Mouse (Mus musculus) midbrain, embryonic 12.5 days (tissue): ENCODE measurements around the gene St7. TPM values are rescaled to one million over a fixed set of nuclear protein-coding genes. Genes with fewer than 3 reads are reported as not detected.

ENCODE experiments used
- ATAC-seq: fragments of 200-750 bp; cut with Nextera tagmentation; 2 replicates; pipeline ENCODE4 v1.8.0; 2017; ENCODE audit warnings: low read depth, moderate TSS enrichment, moderate library complexity; ENCODE audit not compliant: low FRiP score
- H3K27ac ChIP-seq: fragments of 300-500 bp; sonication (generic); replicated peaks from 2 replicates; pipeline ENCODE4 v1.5.1; 2016; ENCODE audit warnings: mild to moderate bottlenecking
- H3K27me3 ChIP-seq: fragments of 300-500 bp; sonication (generic); 2 replicates; pipeline ENCODE4 v1.6.1; 2016; ENCODE audit warnings: mild to moderate bottlenecking
- H3K36me3 ChIP-seq: fragments of 300-500 bp; sonication (generic); 2 replicates; pipeline ENCODE4 v1.6.1; 2016
- H3K4me1 ChIP-seq: fragments of 300-500 bp; sonication (generic); 2 replicates; pipeline ENCODE4 v1.6.1; 2016
- H3K4me2 ChIP-seq: fragments of 300-500 bp; sonication (generic); replicated peaks from 2 replicates; pipeline ENCODE4 v1.6.1; 2016; ENCODE audit warnings: mild to moderate bottlenecking, moderate library complexity
- H3K4me3 ChIP-seq: fragments of 300-500 bp; sonication (generic); 2 replicates; pipeline ENCODE4 v1.5.1; 2016; ENCODE audit warnings: mild to moderate bottlenecking
- H3K9ac ChIP-seq: fragments of 300-500 bp; sonication (generic); replicated peaks from 2 replicates; pipeline ENCODE4 v1.6.1; 2016; ENCODE audit warnings: mild to moderate bottlenecking, moderate library complexity
- H3K9me3 ChIP-seq: fragments of 300-500 bp; sonication (generic); 2 replicates; pipeline ENCODE4 v1.6.1; 2016; ENCODE audit warnings: mild to moderate bottlenecking
- WGBS: fragments of 180-500 bp; shearing (Covaris S2); methylation state at CpG from one replicate; pipeline ENCODE4 v1.1.7; 2016; 5-methylcytosine and 5-hydroxymethylcytosine counted together
- polyA plus RNA-seq: library from polyadenylated mRNA; unstranded; fragments of >200 nt; fragmentation: Nextera tagmentation; extraction: Ambion mirVana; gene quantifications from 2 replicates; pipeline ENCODE4 v1.2.1, GENCODE M21; 2016

The St7 gene
- polyA plus RNA-seq, 1 experiment from 2014 or later: 51.6 TPM

- Histone ChIP-seq H3K9ac (no peak overlapping the region), H3K4me3 (no peak overlapping the region)
Observed at GRCm38 (mm10) chr6:17876023-17876613, 183.4 kb downstream of the St7 start.

GRCm38 (mm10) chr6:17876670-17877179 lies 184.0 kb downstream of the St7 start:
- H3K27ac ChIP-seq: no peak overlapping the region
- no peak overlapping the region for H3K4me2 ChIP-seq
- H3K27me3 ChIP-seq: no peaks in the 10 kb centered on the region
- H3K36me3 ChIP-seq: peaks cover 12% of the 10 kb centered on the region; the same call in 1 of the 2 replicates
- no peak overlapping the region for H3K9ac ChIP-seq
- 81% methylated on average over 7 of the region's 7 CpGs for WGBS
- no peaks in the 10 kb centered on the region for H3K9me3 ChIP-seq
- no peak overlapping the region for H3K4me3 ChIP-seq
- peaks cover 6% of the 10 kb centered on the region for H3K4me1 ChIP-seq
- no peak for ATAC-seq

More at GRCm38 (mm10) chr6:17876023-17876613, 183.4 kb downstream of the St7 start:
- no peaks in the 10 kb centered on the region for H3K9me3 ChIP-seq
- no peak overlapping the region for H3K4me2 ChIP-seq
- peaks cover 15% of the 10 kb centered on the region; the same call in 1 of the 2 replicates for H3K36me3 ChIP-seq
- peak; percentile 60; the same call in 1 of the 2 replicates for ATAC-seq
- WGBS: 86% methylated on average over 3 of the region's 3 CpGs
- H3K27me3 ChIP-seq: no peaks in the 10 kb centered on the region
- 0 out of 2 replicates have a peak overlapping the region, but pooled peaks have one; percentile 20 for H3K27ac ChIP-seq
- H3K4me1 ChIP-seq: peaks cover 6% of the 10 kb centered on the region

GRCm38 (mm10) chr6:17882943-17883342 lies 190.2 kb downstream of the St7 start:
- Histone ChIP-seq H3K27ac (no peak overlapping the region), H3K36me3 (peaks cover 33% of the 10 kb centered on the region), H3K27me3 (no peaks in the 10 kb centered on the region), H3K9me3 (no peaks in the 10 kb centered on the region), H3K4me3 (no peak overlapping the region), H3K9ac (no peak overlapping the region), H3K4me1 (no peaks in the 10 kb centered on the region), H3K4me2 (no peak overlapping the region)
- no peak for ATAC-seq

GRCm38 (mm10) chr6:17887765-17888164 lies 195.0 kb downstream of the St7 start:
- Histone ChIP-seq H3K36me3 (peaks cover 28% of the 10 kb centered on the region), H3K4me3 (no peak overlapping the region), H3K4me2 (no peak overlapping the region), H3K9me3 (no peaks in the 10 kb centered on the region), H3K4me1 (no peaks in the 10 kb centered on the region), H3K27ac (no peak overlapping the region), H3K9ac (no peak overlapping the region), H3K27me3 (no peaks in the 10 kb centered on the region)
- ATAC-seq: no peak
- 85% methylated on average over 6 of the region's 6 CpGs for WGBS

- Histone ChIP-seq H3K9ac (no peak overlapping the region), H3K36me3 (0 out of 2 replicates have a peak, but pooled peaks cover 11% of the 10 kb centered on the region), H3K27me3 (no peaks in the 10 kb centered on the region), H3K9me3 (no peaks in the 10 kb centered on the region), H3K27ac (no peak overlapping the region), H3K4me3 (no peak overlapping the region), H3K4me2 (no peak overlapping the region), H3K4me1 (no peaks in the 10 kb centered on the region)
- WGBS: 95% methylated on average over 3 of the region's 3 CpGs
- ATAC-seq: no peak
Observed at GRCm38 (mm10) chr6:17895562-17895961, 202.8 kb downstream of the St7 start.

GRCm38 (mm10) chr6:17898539-17898938 lies 205.8 kb downstream of the St7 start:
- no peak overlapping the region for H3K4me3 ChIP-seq
- WGBS: 89% methylated on average over 1 of the region's 1 CpGs
- peaks cover 9% of the 10 kb centered on the region; the same call in 1 of the 2 replicates for H3K36me3 ChIP-seq
- H3K27me3 ChIP-seq: no peaks in the 10 kb centered on the region
- H3K9ac ChIP-seq: no peak overlapping the region
- no peaks in the 10 kb centered on the region for H3K4me1 ChIP-seq
- H3K9me3 ChIP-seq: no peaks in the 10 kb centered on the region
- H3K27ac ChIP-seq: no peak overlapping the region
- H3K4me2 ChIP-seq: no peak overlapping the region
- no peak for ATAC-seq

GRCm38 (mm10) chr6:17903355-17903754 lies 210.6 kb downstream of the St7 start:
- peaks cover 23% of the 10 kb centered on the region for H3K4me1 ChIP-seq
- ATAC-seq: no peak
- H3K27me3 ChIP-seq: no peaks in the 10 kb centered on the region
- no peak overlapping the region for H3K27ac ChIP-seq
- no peaks in the 10 kb centered on the region for H3K9me3 ChIP-seq
- no peak overlapping the region for H3K4me3 ChIP-seq
- no peak overlapping the region for H3K9ac ChIP-seq
- no peak overlapping the region for H3K4me2 ChIP-seq
- WGBS: 92% methylated on average over 3 of the region's 3 CpGs
- peaks cover 4% of the 10 kb centered on the region; the same call in 1 of the 2 replicates for H3K36me3 ChIP-seq

GRCm38 (mm10) chr6:17905776-17906175 lies 213.0 kb downstream of the St7 start:
- H3K4me2 ChIP-seq: no peak overlapping the region
- H3K27me3 ChIP-seq: no peaks in the 10 kb centered on the region
- WGBS: 18% methylated on average over 3 of the region's 3 CpGs
- H3K4me3 ChIP-seq: no peak overlapping the region
- peak; percentile 54 for ATAC-seq
- H3K27ac ChIP-seq: peak overlapping the region; percentile 35; the same call in 1 of the 2 replicates
- H3K9ac ChIP-seq: no peak overlapping the region
- H3K9me3 ChIP-seq: no peaks in the 10 kb centered on the region
- H3K36me3 ChIP-seq: peaks cover 11% of the 10 kb centered on the region; the same call in 1 of the 2 replicates
- peaks cover 23% of the 10 kb centered on the region for H3K4me1 ChIP-seq

- Histone ChIP-seq H3K27ac (peak overlapping the region; percentile 35; the same call in 1 of the 2 replicates), H3K4me1 (peaks cover 23% of the 10 kb centered on the region), H3K27me3 (no peaks in the 10 kb centered on the region), H3K9ac (no peak overlapping the region), H3K36me3 (peaks cover 15% of the 10 kb centered on the region; the same call in 1 of the 2 replicates), H3K9me3 (no peaks in the 10 kb centered on the region), H3K4me2 (no peak overlapping the region), H3K4me3 (no peak overlapping the region)
- peak; percentile 44; the same call in 1 of the 2 replicates for ATAC-seq
- 6% methylated on average over 6 of the region's 6 CpGs for WGBS
Observed at GRCm38 (mm10) chr6:17906289-17906688, 213.6 kb downstream of the St7 start.

- H3K4me2 ChIP-seq: no peak overlapping the region
- H3K4me1 ChIP-seq: peaks cover 10% of the 10 kb centered on the region; the same call in 1 of the 2 replicates
- 71% methylated on average over 6 of the region's 6 CpGs for WGBS
- no peak for ATAC-seq
- no peaks in the 10 kb centered on the region for H3K9me3 ChIP-seq
- H3K27me3 ChIP-seq: no peaks in the 10 kb centered on the region
- H3K36me3 ChIP-seq: 0 out of 2 replicates have a peak, but pooled peaks cover 11% of the 10 kb centered on the region
- no peak overlapping the region for H3K4me3 ChIP-seq
- peak overlapping the region; percentile 52 for H3K27ac ChIP-seq
- no peak overlapping the region for H3K9ac ChIP-seq
Observed at GRCm38 (mm10) chr6:17912312-17912711, 219.6 kb downstream of the St7 start.

GRCm38 (mm10) chr6:17912825-17913224 lies 220.1 kb downstream of the St7 start:
- H3K9ac ChIP-seq: no peak overlapping the region
- H3K9me3 ChIP-seq: no peaks in the 10 kb centered on the region
- ATAC-seq: peak; percentile 74
- no peaks in the 10 kb centered on the region for H3K27me3 ChIP-seq
- peak overlapping the region; percentile 52 for H3K27ac ChIP-seq
- 49% methylated on average over 2 of the region's 2 CpGs for WGBS
- H3K4me3 ChIP-seq: no peak overlapping the region
- peaks cover 10% of the 10 kb centered on the region; the same call in 1 of the 2 replicates for H3K4me1 ChIP-seq
- H3K36me3 ChIP-seq: 0 out of 2 replicates have a peak, but pooled peaks cover 11% of the 10 kb centered on the region
- no peak overlapping the region for H3K4me2 ChIP-seq

GRCm38 (mm10) chr6:17913315-17913714 lies 220.6 kb downstream of the St7 start:
- H3K4me2 ChIP-seq: no peak overlapping the region
- H3K27ac ChIP-seq: no peak overlapping the region
- peak; percentile 78 for ATAC-seq
- H3K9ac ChIP-seq: no peak overlapping the region
- no peaks in the 10 kb centered on the region for H3K27me3 ChIP-seq
- peaks cover 10% of the 10 kb centered on the region; the same call in 1 of the 2 replicates for H3K4me1 ChIP-seq
- H3K4me3 ChIP-seq: no peak overlapping the region
- 0 out of 2 replicates have a peak, but pooled peaks cover 11% of the 10 kb centered on the region for H3K36me3 ChIP-seq
- WGBS: 35% methylated on average over 1 of the region's 1 CpGs
- H3K9me3 ChIP-seq: no peaks in the 10 kb centered on the region
